Mouse (Mus musculus) frontal cortex, postnatal 14 days (tissue): ENCODE results near the gene Slc5a3.
A peak's percentile ranks its signal among the peaks of the same experiment; 100 is the strongest.

Experiments used
- DNase-seq, 2 experiments: peaks; one replicate each; pipeline ENCODE4 v3.0.0; 2022; ENCODE audit warnings: low spot score in 2 of 2

Slc5a3 gene

DNA sequence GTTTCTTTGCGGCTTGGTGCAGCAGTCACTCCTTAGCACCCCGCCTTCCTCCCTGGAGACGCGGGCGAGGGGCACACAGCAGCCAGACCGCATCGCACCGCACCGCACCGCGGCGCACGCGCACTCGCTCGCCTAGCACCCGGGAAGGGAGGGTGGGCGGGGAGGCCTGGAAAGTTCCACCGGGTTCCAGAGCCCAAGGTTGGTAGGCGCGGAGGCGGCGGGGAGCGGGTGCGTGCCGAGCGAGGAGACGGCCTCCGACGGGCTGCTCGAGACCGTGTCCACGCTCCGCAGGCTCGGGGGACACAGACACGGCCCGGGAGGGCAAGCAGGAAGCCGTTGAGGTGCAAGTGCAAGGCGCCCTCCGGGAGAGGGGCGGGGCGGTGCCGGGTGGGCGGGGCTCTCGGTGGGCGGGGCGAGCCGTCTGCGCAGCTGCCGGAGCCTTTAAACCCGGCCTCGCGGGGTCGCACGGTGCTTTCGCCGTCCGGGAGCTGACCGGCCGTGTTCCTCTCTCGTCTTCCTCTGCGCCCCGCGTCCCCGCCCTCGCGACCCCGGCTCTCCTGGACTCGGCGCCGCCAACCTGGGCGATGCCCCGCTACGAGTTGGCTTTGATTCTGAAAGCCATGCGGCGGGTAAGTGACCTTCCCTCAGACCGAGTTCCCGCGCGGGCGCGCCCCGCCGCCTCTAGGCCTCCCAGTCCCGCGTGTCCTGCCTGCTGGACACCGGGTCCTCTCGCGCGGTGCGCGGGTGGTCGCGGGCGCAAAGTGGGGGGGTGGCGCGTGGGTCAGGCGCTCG lies at the start of gene Slc5a3, which contains the start of the genes Mrps6 and Gm49711:
Gene Slc5a3 (plus strand): TSS at position 471 of the 792 bp plus-strand sequence.
Gene Mrps6 (plus strand): TSS at position 419 of the 792 bp plus-strand sequence.
Gene Gm49711 (plus strand): TSS at position 465 of the 792 bp plus-strand sequence.
- peak; percentile 73 to 82 for DNase-seq

DNA sequence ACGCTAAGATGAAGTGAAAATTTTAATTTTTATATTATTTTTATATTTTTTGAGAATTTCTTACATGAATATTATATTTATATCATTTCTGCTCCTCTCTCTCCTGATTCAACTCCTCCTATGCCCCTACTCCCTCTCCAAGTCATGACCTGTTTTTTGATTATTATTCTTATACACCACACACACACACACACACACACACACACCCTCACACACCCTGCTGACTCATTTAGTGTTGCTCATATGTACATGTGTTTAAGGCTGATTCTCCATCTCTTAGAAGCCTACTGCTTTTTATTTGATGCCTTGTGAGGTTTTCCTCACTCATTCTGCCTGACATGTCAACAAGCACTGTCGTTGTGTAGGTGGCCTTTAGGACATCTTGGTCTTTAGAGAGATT lies 48.5 kb upstream of the Slc5a3 start:
- no peak for DNase-seq

DNA sequence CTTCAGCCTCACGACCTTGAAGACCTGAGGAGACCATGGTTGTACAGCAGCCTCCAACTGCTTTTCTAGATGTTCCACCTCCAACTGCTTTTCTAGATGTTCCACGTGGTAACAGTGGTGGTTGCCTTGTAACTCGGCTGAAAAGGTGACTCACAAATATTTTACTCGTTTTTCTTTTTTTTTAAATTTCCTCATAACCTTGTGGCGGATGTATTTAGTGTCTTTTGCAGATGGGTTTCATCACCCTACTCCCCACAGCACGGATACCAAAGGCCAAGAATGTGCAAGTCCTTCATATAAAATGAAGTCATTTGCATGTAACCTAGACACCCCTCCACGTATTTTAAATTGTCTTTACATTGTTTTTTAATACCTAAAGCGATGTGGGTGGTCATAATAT lies 41.3 kb upstream of the Slc5a3 start:
- DNase-seq: no peak

DNA sequence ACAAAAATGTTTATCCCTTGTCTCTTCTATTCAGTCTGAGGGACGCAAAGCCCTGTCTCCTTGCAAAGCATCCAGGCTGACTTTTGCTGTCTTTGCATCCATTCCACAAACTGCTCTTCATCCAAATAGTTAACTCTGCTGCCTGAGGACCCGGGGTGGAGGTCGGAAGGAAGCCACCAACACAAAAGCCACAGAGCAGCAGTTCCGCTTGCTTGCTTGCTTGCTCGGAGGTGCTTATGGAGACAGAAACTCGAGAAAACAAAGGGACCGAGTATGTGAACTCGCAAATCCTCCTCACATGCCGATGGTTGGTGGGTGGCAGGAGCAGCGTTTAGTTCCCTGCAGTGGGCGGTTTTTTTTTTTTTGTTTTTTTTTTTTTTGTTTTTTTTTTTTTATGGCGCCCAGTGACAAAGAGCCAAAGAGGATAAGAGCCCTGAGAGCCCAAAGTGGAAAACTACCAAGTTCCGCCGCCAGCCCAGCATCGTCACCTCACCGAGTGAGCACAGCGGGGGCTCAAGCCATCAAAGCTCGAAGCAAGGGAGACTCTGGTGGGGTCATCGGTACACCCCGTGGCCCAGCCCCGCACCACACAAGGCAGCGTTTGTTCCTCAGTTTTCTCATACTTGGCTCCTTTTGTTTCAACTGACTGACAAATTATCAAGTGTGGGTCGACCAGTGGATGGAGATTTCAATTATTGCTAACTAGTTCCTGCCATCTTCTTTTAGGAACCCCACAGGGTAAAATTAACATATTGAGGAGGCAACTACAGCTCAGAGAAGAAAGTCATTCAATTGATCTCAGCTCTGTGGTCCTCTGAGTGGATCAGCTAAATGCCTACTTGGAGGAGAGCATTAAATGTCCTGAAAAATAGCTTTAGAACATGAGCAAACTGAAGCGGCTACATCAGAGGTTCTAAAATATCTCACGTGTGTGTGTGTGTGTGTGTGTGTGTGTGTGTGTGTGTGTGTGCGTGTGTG lies 38.7 kb upstream of the Slc5a3 start:
- peak in 1 of 2 experiments; percentile 13 for DNase-seq

DNA sequence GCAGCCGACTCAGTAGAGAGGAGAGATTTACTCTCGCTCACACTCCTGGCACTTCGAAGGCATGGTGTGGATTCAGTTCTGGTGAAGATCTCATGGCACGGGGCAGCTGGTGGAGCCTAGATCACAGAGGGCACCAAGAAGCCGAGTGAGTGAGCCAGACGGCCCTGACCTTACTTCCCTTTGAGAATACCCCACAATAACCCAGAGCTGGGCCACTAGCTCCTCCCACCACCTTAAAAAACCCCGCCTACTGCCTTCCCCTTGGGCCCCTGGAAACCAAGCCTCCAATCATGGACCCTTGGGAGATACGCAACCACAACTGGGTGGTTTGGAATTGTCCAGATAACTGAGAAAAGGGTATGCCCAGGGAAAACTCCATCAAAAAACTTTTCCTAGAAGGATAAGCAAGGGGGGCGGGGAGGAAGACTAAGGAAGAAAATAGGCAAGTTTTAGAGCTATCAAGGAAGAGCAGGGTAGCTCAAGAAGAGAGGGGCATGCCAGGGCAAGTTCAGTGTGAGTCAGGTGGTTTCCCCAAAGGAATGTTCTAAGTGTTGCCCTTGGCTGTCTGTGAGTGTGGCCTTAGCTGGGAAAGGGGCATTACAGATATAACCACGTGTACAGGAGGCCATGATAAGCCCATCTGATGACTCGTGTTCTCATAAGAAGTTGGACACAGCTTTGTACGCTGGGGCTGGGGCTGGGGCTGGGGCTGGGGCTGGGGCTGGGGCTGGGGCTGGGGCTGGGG lies 36.3 kb upstream of the Slc5a3 start:
- no peak for DNase-seq

DNA sequence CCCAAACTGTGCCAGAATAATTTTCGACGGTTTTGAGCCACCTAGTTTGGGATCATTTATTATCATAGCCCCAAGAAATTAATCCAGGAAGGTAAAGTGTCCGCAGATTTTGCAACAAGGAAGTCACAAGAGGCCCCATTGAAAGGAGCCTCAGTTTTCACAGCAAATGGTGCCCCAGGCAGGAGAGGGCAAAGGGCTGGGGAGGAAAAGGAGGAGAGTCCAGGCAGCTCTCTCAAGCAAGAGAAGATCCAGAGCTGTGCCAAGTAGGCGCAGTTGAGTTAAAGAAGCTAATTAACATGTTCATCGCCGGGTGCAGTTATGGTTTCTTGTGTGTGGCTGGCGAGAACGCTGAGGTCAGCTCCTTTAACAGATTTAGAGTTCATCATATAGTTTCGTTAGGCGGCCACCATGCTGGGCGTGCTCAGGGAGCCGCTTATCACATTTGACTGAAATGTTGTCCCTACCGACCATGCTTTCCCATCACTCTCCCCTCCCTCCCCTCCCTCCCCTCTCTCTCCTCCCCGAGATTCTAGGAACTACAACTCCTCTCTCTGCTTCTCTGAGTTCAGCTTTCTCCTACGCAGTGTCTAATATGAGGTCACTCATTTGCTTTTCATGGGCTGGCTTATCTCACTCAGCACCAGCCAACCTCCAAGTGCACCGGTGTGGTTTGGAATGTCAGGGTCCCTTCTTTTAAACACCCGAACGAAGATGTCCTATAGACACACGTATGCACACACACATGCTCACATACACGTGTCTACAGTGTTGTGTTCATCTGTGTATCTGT lies 35.4 kb upstream of the Slc5a3 start:
- no peak for DNase-seq

DNA sequence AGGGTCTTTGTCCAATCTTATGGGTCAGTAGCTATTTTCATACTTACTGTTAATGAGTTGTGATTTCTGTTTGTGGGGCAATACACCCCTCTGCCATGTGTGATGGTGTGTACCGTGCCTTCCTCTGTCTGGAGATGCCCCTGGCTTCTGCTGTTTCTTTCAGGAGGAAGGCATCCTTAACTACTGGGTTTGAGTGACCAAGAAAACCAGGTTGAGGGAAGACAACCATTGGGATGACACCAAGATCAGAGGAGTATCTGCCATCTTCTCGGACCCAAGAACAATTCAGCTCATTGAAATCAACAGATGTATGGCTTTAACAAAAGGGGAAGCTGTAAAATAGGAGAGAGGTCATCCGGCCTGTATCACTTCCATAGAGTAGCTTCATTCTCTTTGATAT lies 24.8 kb upstream of the Slc5a3 start:
- DNase-seq: no peak

DNA sequence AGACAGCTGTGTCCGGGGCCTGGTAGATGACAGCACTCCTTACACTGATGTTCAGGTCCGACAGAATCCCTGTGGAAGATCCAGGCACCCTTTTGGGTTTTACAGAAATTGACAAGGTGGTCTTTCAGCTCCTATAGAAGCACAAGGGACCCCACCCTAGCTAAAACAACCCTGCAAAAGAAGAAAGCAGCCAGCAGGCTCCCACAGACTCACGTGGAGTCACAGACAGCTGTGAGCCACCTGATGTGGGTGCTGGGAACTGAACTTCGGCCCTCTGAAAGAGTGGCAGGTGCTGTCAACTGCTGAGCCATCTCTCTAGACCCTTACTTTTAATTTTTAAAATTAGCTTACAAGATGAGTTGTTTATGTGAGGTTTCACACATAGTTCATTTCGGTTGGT lies 23.4 kb upstream of the Slc5a3 start:
- no peak for DNase-seq

DNA sequence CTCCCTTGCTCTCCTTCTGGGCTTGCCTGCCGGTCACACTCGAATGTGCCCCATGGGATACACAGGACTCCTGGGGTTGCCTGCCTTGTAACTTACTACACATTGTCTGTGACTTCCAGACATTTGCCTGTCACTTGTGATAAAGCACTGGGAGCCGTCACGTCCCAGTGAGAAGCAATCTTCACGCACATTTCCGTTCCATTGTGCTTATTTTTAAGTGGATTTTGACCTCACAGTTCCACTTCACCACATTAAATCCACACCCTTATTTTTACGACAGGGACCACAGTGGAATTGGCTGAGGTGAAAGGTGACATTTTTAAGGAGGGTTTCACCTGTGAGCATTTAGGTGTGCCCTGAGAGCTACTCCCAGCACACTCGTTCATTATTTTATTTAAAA lies 21.4 kb upstream of the Slc5a3 start:
- DNase-seq: no peak

DNA sequence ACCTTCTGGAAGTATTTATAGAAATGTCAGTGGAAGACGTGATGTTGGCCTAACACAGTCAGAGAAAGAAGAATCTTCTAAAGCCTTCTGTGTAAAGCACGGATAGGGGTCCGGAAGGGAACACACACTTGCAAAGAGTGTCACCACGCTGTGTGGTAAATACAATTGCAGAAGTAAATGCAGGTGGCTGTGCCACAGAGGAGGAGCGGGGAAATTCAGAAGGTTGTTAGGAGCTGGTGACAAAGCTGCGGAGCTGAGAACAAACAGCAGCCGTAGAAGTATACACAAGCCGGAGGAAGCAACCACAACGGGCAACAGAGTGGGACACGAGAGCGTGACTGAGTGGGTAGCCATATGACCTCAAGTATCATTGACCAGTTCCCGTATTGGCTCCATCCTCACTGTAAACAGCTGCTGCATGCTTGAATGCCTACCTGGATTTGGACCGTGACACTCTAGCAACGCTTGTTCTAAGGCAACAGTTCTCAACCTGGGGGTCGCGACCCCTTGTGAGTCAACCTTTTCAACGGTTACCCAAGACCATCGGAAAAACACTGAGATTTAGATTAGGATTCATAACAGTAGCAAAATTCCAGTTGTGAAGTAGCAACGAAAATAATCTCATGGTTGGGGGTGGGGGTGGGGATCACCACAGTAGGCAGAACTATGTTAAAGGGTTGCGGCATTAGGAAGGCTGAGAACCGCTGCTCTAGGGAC lies 20.1 kb upstream of the Slc5a3 start:
- DNase-seq: no peak

DNA sequence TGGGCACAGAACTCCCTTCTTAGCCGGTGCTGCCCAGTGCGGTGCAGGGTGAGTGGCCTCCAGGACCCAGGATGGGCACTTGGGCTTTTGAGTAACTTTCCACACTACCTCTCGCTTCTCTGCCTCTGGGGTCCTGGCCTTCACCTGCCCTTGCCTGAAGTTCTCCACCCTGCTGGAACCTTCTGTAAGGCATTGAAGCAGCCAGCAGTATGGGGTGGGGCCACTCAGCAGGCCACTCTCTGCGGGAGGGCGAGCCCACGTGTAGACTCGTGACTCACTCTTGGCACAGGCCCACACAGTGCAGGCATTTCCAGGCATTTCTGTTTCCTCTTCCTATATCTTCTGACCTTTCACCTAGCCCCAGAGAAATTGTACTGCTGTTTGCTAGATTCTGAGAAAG lies 18.7 kb upstream of the Slc5a3 start:
- no peak for DNase-seq

DNA sequence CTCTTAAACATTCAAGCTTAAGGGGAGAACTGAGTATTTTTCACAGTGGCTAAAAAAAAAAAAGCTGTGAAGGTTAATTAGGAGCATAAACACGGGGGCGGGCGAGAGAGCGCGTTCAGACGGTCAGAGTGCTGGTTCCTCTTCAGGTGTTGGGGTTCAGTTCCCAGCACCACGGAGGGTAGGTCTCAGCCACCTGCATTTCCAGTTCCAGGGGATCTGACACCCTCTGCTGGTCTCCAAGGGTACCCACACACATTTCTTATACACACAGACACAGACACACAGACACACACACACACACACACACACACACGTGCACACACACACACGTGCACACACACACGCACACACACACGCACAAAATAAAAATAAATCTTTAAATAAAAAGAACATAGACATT lies 18.2 kb upstream of the Slc5a3 start:
- DNase-seq: no peak

DNA sequence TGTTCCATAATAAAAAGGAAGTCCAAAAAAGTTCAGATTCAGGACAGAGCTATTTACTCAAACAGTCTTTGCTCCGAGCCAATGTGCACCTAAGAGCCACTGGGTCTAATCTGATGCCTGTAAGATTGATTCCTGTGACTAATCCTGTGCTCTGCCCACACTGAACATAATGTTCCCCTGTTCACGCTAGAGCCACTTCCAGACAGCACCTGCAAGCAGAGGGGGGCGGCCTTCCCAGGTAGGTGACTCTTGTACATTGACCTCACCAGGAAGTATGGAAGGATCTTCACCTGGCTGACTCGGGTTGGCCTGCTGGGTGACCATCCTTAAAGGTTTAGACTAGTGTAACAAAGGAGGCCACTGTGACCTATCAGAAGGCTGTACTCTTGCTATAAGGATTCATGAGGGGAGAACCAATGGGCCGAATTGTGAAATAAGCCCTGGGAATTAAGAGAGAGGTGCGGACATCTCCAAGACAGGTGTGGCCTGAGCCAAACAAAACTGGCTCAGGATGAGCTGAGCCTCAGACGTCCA lies 6.3 kb upstream of the Slc5a3 start:
- no peak for DNase-seq

DNA sequence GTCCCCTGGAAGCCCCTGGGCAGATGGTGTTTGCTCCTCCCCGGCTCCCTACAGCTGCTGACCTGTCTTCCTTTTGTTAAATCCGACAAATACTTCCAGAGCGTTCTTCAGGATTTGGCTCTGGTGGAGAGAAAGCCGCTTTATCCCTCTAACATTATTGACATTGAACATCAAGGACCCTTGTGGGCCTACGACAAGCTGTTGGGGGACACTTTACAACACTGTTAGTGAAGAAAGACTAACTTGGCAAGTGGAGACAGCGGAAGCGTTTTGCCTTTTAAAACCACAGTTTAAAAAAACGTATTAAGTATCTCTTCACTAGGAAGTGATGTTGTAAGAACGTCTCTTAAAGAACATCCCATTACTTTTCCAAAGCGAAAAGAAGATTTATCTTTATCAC lies 5.6 kb upstream of the Slc5a3 start:
- DNase-seq: no peak

DNA sequence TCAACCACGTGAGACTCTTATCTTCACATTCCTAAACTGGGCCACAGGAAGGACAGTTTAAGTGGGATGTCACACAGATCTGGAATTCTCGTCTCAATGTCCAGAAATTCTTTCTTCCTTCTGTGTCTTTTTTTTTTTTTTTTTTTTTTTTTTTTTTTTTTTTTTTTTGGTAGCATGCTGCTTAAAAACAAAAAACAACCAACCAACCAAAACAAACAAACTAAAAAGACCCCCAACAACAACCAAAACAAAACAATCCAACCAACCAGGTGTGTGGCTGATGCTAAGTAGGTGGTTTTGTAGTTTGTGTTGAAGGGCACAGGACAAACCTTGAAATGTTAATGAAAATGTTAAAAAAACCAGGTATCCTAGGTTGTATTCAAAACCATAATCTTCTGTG lies 1.4 kb upstream of the Slc5a3 start:
- DNase-seq: no peak

DNA sequence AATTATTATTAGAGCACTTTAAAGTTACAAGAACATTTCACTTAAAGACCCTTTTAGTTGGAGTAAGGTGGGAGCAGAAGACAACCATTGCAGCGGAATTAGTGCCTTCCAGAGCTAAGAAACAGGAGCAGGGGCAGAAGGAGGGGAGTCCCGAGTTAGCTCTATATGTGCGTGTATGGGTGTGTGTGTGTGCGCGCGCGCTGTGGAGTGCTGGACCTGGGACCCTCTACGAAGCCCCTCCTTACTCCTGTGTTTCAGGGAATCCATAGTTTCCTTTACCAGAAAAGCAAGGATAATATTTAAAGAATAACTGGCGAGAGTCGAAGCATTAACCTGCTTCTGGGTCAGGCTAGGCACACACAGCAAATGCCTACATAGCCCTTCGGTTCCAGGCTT lies 668 bp upstream of the Slc5a3 start:
- DNase-seq: no peak

DNA sequence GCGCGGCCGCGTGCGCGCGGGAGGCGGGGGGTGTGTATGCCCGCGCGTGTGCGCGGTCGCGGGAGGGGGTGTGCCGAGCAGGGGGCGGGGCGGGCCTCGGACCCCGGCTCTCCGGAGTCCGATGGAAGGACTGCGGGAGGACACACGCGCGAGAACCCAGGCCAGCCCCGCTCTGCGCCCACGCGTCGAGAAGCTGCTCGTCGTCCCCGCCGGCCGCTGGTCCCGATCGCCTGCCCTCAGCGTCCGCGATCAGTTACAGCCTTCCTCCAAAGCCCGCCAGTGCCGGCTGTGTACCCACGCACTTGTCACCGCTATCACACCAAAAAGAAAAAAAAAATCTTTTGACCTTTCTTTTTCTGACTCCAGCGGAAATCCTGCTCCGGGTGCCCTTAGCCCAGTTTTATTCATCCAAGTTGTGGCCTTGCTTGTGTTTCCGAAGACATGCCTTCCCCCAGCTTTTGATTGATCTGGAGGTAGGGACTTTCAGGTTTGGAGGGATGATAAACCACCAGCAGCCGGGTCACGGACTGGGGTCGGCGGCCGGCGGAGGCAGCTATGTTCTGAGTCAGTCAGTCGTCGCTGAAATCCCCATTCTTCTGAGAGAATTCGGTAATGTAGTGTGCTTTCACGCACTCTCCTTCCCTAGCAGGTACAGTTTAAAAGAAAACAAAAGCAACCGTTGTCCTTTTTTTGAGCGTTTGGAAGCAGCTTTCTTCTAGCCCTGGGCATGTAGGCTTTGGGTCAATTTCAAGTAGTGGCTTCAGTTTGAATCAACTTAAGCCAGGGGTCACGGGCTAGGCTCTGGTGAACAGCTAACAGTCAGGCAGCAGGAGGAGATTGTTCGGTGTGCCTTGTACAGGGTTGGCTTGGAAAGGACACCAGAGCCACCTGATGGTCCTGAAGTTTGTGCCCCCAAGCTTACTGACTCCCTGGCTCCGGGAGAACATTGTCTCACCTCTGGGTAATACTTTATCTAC lies 810 bp downstream of the Slc5a3 start:
- peak in 1 of 2 experiments; percentile 18 for DNase-seq

DNA sequence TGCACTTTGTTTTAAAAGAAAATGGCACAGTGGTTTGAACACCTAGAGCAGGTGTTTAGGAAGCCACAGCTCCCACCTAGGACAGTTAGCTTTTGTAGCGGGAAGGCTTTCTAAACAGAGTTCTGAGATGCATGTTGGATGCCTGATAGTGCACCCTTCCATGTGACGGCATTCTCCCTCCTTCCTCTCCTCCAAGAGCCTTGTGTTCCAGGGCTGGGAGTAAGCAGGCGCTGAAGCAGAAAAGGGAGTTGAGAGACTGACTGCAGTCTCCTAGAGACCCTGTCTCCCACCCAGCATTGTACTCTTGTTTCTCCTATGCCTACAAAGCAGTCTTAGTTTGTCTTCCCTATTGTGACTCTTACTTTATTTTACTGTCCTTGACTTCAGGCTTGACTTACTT lies 2.1 kb downstream of the Slc5a3 start:
- DNase-seq: no peak

DNA sequence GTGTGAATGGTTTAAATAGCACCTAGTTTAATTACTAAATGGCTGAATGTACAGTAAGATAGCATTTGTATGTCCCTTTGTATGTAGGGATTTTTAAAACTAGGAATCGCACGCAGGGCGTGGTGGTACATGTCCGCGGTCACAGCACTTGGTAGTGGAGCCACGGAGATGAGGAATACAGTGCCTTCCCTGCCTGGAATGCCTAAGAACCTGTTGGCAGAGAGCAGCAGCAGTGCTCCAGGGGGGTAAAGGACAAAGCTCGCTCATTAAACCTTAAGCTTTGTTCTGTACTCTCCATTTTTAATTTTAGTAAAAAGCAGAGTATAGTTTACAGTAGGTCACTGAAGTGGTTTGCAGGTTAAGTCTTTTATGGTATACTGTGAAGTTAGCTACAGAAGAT lies 3.5 kb downstream of the Slc5a3 start:
- no peak for DNase-seq
